ENCODE assay signal across 8 mouse cellular contexts in genomic region chr4:96553133-96553819, GRCm38 (mm10). TPM values are rescaled to one million over a fixed set of nuclear protein-coding genes. Genes with fewer than 3 reads are reported as not detected.
DNase-seq lines count a peak whose midpoint lies in the region.

Gene Cyp2j6 (minus strand): TSS chr4:96553661.

- DNase-seq in adrenal gland, postnatal 10 days = peak; percentile 64
- peak; percentile 77 for DNase-seq in embryo, embryonic 11 days
- peak; percentile 7 for DNase-seq in gastrocnemius, postnatal 25 days
- DNase-seq in hindlimb bud, embryonic 11.5 days (ENCODE audit: extremely low spot score, low read depth, low spot score) = peak; percentile 50
- DNase-seq in left cerebral cortex, adult 8-10 months (ENCODE audit: low spot score in 2 of 2) = peak; percentile 17 to 26
- DNase-seq in lung, postnatal 4 days = peak; percentile 37 to 54
- peak; percentile 59 to 72 for DNase-seq in right cerebral cortex, postnatal 10 days (ENCODE audit: low spot score in 2 of 2)
- no peak for DNase-seq in B cell, adult 2 months

RNA-seq across cellular contexts. Expression of gene Cyp2j6, which starts in this region (rescaled TPM):
- total RNA-seq in adrenal gland, postnatal 10 days (2021) = 1 to 10 TPM; 7.6 to 7.9 TPM
- 1 to 10 TPM; 1.7 to 1.8 TPM for total RNA-seq in gastrocnemius, postnatal 25 days (2021)
- 10 to 100 TPM; 16.0 to 19.5 (median 17.7) TPM for total RNA-seq in left cerebral cortex, adult 8-10 months (2022)

Comparison
In these comparisons a context has a peak if more than half of its experiments do, and no peak if none do; other contexts are left out.
1. DNase-seq: peak in adrenal gland, postnatal 10 days (single experiment), embryo, embryonic 11 days (single experiment), gastrocnemius, postnatal 25 days (single experiment), hindlimb bud, embryonic 11.5 days (single experiment), left cerebral cortex, adult 8-10 months (2 of 2), lung, postnatal 4 days (2 of 2) and right cerebral cortex, postnatal 10 days (2 of 2); none in B cell, adult 2 months (0 of 2).